Mouse (Mus musculus): ENCODE measurements around the gene Plk2.

GRCm38 (mm10) chr13:110397750-110398149 is 2.9 kb downstream of the Plk2 start:
- TF ChIP-seq MYOD1 (IDR thresholded peaks at IDR 0.05; ENCODE audit: control insufficient read depth, insufficient read length, low read depth) (no peak), CTCF (IDR thresholded peaks at IDR 0.05; ENCODE audit: control insufficient read depth, insufficient read depth, insufficient read length) (no peak), MAX (IDR thresholded peaks at IDR 0.05) (no peak), USF1 (IDR thresholded peaks at IDR 0.05; ENCODE audit: low read depth) (no peak)
